Mouse (Mus musculus): ENCODE measurements around the gene P2ry14. TPM values are rescaled to one million over a fixed set of nuclear protein-coding genes. Genes with fewer than 3 reads are reported as not detected.

The P2ry14 gene
- polyA plus RNA-seq (2015; fragmentation: Nextera tagmentation; extraction: Ambion mirVana): 5.2 and 10.4 TPM in 2 replicates

DNA sequence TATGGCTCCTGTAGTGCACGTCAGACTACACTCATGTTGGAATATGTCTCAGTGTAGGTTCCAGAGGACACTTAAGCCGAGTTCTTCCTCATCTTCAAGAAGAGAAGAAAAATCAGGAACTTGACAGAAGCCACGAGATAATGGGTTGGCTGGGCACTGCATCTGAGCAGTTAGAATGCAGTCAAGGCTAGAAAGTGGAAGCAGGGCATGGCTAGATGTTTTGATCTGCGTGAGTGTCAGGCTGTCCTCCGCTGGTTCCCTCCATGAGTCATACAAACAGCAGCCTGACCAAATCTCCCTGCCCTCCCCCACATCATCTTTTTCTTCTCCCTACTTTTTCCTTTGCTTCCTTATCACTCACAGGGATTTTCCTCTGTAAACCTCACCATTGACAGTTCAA is at the start of gene P2ry14:
P2ry14 (minus strand) TSS at position 195 of the 400 bp plus-strand sequence.

DNA sequence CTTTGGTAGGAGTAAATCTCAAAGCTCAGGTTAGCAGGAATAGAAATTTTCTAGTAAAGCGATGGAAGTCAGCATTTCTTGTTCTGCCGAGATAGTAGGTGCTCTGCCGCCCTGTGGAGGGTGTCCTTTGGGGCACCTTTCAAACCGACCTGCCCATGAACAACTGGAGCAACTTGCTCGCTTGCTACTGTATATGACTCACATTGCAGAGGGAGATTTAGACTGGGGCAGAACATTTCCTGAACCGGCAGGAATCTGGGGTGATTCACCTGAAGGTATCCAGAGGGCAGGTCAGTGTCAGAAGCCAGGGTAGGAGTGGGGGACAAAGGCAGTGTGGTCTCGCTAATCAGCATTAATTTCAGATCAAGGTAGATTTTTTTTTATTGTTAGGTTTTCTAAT is 41.5 kb upstream of the P2ry14 start, which contains the start of gene Gpr87:
Gpr87 (minus strand) TSS at position 167 of the 400 bp plus-strand sequence.

GRCm38 (mm10) chr3:59101218-59101986 is 52.0 kb downstream of the P2ry14 start, which contains the start of gene Gpr171:
Gene Gpr171, minus strand, starts transcription at chr3:59101821.

Other genes with a start within 250 kb of the P2ry14 start
- 1.3 and 3.0 TPM in 2 replicates for gene Med12l, start 147.8 kb downstream of the P2ry14 start, polyA plus RNA-seq (2015; fragmentation: Nextera tagmentation; extraction: Ambion mirVana)
- 0.24 and 0.92 TPM in 2 replicates for gene Gpr171, start 51.8 kb downstream of the P2ry14 start, polyA plus RNA-seq (2015; fragmentation: Nextera tagmentation; extraction: Ambion mirVana)
- 0.17 TPM in 1 of 2 replicates, not detected in the other for gene Gpr87, start 41.5 kb upstream of the P2ry14 start, polyA plus RNA-seq (2015; fragmentation: Nextera tagmentation; extraction: Ambion mirVana)
- 1.4 and 2.4 TPM in 2 replicates for gene P2ry13, start 57.3 kb upstream of the P2ry14 start, polyA plus RNA-seq (2015; fragmentation: Nextera tagmentation; extraction: Ambion mirVana)
- 5.9 and 7.7 TPM in 2 replicates for gene P2ry12, start 109.3 kb upstream of the P2ry14 start, polyA plus RNA-seq (2015; fragmentation: Nextera tagmentation; extraction: Ambion mirVana)
- gene Igsf10, start 190.8 kb upstream of the P2ry14 start, polyA plus RNA-seq (2015; fragmentation: Nextera tagmentation; extraction: Ambion mirVana): 1.7 and 1.9 TPM in 2 replicates